Mouse (Mus musculus) urinary bladder, postnatal 25 days (tissue): ENCODE results near the gene Ppm1e.
"Not testable (repeated sequence)": the region's sequence is repeated elsewhere in the genome, so short reads cannot be mapped to it uniquely, and the experiment has no call there.

Experiments
- DNase-seq: peaks from one replicate; pipeline ENCODE4 v3.0.0; 2022; ENCODE audit warnings: low spot score

Ppm1e gene

DNA sequence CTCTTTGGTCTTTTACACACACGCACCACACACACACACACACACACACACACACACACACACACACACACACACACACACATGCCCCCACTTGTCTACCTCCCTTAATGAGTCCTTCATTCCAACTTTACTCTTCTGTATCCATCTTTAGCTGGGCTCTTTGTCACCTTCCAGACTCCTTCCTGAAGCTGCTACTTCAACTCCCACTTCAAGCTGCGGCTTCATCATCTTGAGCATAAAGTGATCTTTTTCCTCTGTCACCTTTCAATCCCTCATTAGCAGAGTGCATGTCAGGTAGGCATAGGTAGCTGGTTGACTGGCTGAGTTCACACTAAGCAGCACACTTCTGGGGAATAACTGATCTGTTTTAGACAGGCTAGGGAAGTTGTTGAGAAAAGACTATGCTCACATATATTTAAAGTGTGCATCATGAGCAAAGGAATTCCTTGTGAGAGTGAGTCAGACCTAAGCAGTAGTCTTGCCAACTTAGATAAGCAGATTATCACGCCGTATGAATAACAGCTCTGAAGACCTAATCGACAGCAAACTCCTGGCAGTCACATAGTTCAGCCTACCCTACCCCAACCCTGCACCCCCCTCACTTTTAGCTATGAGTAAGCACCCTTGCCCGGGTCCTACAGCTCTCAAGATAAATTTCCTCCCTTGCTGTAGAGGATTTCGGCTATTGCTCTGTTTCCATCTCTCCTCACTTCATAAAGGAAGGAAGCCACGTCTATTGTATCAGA lies 49.3 kb downstream of the Ppm1e start:
- no peak for DNase-seq

DNA sequence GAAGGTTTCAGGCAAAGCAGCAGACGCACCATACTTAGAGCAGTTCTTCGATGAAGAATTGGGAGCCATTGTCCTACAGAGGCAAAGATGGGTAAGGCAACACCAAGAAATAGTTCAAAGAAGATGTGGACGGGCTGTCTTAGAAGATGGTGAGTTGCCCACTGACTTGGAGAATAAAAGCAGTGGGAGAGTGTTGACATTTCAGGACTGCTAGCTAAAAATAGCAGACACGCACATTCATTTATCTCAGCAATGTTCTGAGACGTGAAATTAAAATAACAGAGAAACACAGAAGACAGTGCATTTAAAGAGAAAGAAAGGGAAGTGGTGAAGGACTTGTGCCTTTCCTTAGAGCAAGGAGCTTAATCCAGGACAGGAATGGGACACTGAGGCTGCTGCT lies 59.8 kb downstream of the Ppm1e start:
- DNase-seq: no peak

DNA sequence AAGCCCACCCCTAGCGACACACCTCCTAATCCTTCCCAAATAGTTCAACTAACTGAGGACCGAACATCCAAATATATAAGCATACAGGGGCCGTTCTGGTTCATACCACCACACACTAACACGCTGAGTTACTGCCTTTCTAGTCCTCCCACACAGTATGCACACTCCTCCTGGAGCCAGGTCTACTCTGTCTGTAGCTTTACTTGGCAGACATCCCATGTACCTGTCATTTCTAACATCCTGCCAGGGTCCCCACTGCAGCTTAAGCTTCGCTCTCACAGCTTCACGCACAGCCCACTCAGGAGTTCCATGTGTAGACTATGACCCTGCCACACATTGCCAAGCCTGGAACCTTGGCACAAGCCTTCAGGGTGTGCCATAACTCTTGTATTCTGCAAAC lies 62.4 kb downstream of the Ppm1e start:
- DNase-seq: no peak

DNA sequence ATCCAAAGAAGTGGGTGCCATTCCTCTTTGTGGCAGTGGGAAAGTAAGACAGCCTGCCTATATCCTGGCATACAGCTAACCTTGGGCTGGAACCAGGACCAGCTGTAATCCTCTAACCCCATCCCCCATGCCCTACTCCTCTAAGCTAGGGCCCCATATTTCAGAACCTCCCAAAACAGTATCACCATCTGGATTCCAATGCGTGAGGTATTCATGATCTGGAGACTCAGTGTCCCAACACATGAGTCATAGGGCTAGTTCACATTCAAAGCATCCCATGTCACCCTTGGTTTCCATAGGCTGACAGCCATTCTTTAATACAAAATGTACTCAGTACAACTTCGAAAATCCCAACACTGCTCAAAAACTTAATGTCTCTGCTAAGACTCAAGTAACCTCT lies 63.2 kb downstream of the Ppm1e start:
- no peak for DNase-seq

DNA sequence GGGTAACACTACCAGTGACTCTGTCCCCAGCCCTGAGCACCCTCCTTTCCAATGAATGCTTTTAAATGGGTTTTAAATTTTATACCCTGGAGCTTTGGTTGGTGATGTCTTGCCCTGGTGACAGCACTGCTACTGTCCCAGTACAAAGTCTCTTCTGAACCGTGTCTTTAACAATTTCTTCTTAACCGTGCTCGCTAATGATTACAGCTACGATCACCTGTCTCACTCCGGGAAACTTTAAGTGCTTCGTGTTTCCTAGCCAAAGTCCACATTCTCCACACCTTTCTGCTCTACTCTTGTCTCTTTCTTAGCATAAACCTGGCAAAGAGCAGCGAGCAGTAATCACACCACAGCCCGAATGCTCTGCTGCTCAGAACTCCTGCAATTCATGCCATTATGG lies 69.5 kb downstream of the Ppm1e start:
- no peak for DNase-seq

DNA sequence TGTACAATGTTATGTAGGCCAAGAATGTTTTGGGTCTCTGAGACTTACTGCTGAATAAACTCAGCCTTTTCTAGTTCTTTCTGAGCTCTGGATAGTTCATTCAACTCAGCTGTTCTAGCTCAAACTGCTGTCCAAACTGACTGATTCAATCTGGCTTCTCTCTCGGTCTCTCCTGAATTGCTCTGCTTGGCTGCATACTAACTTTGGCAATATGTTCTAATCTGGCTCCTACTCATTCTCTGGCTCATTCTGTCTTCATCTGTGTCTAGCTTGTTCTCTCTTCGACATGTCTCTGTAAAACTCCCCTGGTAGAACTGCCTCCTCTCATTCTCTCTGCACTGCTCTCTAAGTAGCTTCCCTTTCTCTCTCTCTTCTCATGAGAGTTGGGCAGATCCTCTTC lies 72.6 kb downstream of the Ppm1e start:
- DNase-seq: no peak

DNA sequence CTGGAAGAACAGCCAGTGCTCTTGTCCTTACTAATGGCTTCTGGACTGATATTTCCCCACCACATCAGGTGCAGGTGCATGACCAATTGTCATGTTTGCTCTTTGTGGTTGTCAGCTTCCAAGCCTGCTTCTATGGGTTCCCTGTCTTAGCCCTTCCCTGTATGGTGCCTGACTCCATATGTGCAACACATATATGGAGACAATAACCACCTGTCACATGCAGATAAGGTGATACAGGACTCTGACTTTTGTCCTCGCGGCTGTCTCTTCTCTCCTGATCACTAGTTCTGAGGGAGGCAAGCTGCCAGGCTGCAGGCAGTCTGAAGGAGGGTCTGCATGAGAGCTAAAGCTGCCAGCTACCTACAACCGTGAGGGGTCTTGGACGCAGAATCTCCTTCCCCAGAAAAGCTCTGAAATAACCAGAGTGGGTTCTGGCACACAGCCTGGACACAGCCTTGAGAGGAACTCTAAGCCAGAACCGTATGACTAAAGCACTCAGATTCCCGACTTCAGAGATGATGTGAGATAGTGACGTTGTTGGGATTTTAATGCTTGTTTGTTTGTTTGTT lies 76.8 kb downstream of the Ppm1e start:
- no peak for DNase-seq

DNA sequence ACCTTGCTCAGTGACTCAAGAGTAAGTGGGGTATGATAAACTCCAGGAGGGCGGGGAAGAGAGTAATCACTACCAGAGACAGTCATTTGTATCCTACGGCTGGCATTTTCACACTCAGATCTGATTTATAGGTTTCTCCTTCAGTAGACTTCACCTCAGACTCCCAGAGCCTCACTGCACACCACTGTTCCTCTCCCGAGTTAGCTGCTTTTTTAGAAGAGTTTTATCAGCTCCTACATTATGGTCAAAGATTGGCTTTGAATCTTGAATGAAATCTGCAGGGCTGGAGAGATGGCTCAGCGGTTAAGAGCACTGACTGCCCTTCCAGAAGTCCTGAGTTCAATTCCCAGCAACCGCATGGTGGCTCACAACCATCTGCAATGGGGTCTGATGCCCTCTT lies 79.4 kb downstream of the Ppm1e start:
- no peak for DNase-seq

DNA sequence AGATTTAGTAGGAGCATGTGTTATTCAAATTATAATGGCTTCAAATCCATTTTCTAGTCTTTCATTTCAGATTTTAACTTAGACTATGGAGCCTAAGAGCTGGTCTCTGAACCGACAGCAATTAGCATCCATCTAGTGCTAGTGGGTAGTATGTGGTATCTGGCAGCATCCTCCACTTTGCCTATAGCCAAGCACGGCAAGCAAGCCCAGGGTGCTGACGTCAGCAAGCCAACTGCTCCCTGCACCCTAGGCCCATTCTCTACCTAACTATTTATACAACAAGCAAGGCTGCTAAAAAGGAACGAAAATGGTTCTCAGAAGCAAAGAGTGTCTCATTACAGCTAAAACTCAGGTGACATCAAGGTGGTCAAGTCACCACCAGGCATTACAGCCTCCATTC lies 80.0 kb downstream of the Ppm1e start:
- DNase-seq: no peak

DNA sequence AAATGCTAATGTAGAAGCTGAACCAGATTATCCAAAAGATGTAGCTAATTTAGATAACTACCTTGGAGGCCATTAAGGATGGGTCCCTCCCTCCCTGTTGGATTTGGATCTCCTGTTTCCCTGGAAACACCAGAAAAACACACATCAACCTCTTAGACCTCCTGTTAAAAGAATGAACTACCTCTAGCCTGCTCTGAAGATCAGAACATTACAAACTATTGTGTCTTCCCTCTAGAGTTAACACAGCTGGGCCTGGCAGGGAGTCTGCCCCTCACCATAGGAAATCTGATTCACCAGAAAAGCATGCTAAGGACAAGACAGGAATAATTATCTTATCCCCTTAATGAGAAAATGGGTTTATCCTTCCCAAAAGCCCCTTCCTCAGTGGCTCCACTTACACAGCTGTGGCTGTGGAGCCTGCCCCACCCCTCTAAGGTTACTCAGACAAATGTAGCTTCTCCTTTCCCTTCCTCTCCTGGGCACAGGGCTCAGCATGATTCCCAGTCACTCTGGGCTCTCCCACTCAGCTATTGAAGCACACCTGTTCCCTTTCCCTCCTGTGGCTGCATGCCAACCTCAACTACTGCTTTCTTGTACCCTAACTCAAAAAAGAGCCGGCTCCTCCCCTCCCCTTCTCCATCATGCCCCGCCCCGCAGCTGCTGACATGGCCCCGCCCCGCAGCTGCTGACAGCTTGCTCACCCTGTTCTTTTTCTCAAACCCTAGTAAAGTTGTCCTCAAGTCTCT lies 82.4 kb downstream of the Ppm1e start:
- no peak for DNase-seq

DNA sequence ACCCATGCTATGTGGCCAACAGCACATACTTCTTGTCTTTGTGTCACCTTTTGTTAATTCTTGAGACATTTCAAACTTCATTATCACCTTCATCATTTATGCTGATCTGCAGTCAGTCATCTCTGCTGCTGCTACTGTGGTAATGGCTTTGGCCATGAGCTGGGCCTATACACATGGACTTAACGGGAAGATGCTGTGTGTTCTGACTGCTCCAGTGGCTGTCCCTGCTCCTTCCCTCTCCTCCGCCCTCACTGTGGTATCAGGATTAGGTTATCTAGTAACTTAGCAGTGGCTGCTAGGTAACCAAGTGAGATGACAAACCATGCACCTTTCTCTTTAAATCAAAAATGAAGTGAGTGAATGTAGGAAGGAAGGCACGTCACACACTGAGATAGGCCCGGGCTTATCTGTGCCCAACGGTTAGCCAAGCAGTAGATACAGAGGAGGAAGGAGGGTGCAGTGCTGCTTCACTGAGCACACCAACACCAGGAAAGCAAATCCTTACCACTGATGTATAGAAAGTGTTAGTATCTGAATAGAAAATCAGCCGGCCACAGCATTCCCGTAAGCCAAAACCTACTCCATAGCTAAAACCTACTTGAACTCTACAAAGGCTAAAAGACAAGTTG lies 83.3 kb downstream of the Ppm1e start:
- no peak for DNase-seq

DNA sequence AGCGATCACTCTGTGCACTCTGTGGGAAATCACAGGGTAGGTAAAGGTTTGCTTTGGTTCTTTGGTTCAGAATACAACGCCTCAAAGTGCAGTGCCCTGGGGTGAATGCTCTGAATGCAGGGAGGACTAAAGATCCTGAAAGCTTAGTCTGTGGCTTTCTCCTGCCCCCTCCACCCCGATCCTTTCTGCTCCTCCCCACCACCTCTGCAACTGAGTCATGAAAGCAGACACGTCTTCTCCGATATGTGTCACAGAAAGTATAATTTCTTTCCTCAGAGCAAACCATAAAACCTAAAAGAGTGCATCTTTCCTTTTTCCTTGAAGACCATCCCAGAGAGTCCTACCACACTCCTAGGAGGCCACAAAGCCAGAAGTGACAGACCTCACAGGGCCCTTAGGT lies 86.1 kb downstream of the Ppm1e start:
- DNase-seq: no peak

DNA sequence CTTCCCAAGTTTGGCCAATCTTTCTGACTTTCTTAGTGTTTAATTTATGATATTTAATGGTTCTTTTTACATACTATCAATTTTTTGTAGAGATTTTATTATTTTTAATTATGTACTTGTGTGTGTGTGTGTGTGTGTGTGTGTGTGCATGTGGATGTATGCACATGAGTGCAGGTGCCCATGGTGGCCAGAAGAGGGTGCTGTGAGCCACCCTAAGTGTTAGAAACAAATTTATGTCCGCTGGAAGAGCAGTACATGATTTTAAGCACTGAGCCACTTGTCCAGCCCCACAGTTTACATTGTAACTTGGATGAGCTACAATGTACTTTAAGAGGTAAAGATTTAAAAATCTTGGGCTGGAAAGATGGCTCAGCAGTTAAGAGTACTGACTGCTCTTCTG lies 87.3 kb downstream of the Ppm1e start:
- DNase-seq: no peak

DNA sequence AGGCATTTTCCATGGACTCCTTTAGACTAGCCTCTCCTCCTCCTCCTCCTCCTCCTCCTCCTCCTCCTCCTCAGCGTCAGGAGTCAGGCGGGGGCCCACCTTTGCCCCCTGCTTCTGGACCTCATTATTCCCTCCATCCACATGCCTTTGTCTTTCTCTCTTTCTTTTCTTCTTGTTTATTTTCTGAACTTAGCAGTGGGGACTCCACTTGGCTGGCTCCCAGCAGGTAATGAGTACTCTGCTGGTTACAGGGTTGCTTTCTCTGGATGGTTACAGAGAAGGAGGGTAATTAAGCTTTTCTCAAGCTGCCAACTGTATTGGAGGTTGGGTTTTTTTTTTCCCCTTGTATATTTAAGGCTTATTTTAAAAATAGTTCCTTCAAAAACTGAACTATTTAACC lies 87.9 kb downstream of the Ppm1e start:
- no peak for DNase-seq

DNA sequence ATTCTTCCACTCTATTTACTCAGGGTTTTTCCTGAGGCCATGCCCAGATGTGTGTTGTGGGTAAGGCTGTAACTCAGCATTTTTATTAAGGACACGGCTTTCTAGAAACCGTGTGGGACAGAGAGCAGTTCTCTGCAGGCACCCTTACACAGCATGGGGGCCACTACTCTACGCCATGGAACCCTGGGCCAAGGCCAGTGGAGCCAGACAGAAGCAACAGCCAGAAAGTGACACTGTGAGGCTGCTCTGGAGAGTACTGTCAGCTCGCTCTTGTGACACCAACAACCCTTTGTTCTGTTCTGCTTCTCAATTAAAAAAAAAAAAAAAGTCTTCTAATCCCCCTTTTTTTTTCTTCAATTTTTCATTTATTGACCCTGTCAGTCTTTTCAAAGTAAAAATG lies 88.4 kb downstream of the Ppm1e start:
- no peak for DNase-seq

DNA sequence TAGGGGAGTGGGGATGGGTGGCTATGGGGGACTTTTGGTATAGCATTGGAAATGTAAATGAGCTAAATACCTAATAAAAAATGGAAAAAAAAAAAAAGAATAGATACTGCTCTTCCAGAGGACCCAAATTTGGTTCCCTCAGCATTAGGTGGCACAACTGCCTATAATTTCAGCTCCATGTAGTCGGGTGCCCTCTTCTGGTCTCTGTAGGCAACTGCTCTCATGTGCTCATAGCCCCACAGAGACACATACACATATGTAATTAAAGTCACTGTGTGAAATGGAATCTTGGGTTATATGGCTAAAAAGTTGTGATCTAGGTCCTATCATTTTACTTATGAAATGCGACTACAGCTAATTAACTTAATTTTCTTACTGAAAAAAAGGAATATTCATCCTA lies 90.0 kb downstream of the Ppm1e start:
- no peak for DNase-seq

DNA sequence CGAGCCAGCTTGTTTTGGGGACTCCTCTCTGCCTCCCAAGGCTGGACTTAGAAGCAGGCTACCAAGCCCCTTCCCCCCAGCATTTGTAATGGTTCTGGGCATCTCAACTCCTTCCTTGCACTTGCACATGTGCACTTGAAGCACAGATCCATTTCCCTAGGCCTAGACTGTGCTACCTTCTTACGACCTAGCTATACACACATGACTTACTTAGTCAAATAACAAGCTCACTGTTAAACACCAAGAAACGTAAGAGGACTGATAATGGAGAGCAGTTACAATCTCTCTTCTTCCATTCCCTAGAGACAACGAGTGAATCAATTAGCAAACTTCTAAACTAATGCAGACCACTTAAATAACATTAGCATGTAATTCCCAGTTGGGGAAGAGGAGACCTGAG lies 92.6 kb downstream of the Ppm1e start:
- no peak for DNase-seq

DNA sequence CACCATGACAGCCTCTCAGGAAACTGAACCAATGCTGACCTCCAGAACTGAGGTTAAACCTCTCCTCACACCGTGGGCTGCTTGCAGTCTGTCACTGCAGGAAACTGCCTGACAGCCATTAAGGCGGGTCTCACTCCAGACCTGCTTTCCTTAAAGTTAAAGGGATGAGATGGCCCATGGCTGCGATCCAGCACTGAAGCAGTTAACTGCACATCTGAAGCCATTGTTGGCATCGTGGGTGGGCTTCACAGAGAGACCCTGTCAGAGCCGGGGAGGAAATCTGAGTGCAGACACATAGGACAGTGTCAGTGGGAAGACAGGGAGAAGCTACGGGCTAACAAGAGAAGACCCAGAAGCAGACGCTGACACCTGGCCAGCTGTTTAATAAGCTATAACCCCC lies 94.9 kb downstream of the Ppm1e start:
- no peak for DNase-seq

DNA sequence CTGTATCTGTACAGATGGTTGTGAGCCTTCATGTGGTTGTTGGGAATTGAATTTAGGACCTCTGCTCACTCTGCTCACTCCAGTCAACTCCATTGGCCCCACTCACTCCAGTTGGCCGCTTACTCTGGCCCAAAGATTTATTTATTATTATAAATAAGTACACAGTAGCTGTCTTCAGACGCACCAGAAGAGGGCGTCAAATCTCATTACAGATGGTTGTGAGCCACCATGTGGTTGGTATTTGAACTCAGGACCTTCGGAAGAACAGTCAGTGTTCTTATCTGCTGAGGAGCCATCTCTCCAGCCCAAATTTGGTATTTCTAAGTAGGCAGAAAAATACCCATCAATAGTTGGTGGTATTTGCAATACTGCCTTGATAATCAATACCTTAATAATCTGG lies 97.1 kb downstream of the Ppm1e start:
- not testable (repeated sequence) for DNase-seq

DNA sequence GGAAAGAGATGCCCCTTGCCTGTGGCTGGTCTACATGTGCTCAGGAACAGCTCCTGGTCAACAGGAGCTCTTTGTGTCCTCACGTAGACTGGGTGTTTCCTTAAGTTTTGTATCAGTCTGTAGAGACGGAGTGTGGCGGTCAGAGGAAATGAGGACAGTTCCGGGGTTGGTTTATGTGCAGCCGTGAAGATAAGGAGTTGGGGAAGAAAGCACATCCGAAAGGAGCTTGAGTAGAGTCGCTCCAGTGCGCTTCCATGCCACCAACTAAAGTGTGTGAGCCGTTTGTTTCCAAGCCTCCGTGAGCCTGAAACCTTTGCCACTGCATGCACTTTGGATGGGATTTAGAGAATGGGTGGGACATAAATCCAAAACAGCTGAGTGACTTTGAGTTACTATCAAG lies 99.0 kb downstream of the Ppm1e start:
- no peak for DNase-seq

DNA sequence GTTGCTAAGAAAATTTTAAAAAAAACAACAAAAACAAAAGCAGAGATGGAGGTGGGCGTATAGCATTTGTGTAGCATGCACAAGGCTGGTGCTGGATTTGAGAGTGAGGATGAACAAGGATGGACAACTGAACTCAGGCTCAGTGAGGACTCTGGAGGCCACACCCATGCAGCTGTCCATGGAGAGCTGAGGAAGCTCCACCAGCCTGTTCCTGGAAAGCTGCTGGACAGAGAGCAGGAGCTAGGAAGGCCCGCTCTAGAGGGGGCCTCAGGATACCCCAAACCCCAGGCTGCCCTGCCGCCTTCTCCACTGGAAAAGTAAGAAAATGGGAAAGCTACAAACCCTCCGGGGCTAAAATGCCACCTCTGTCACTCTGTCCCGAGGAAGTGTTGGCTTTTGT lies 101.5 kb downstream of the Ppm1e start:
- no peak for DNase-seq

DNA sequence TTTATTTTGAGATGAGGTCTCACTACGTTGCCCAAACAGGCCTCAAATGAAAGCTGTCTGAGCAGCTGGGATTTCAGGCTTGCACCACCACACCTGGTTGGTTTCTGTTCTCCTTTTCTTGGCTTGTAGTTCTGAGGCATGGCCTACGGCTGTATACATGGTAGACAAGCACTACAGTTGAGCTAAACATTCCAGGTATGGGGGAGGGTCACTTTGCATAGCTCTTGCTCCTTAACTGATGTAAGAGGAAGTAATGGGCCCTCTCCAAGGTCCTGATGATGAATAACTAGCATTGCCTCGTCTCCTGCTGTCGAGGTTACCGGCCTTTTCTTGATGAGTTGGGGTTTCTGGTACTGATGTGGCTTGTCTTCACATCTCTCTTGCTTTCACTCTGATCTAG lies 104.7 kb downstream of the Ppm1e start:
- DNase-seq: no peak

DNA sequence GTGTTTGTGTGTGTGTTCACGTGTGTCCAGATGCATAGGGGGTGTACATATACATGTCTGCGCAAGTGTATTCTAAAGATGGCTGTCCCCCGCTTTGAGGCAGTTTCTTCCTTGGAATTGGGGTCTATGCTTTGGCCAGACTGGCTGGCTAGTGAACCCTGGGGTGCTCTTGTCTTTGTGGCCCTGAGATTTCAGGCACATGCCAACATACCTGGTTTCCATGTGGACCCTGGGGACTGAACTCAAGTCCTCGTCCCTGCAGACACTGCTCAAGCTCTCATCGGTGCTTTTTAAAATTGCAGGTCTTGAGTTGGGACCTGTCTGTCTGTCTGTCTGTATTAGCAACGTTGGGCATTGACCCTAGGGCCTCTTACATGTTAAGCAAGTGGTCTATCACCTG lies 105.5 kb downstream of the Ppm1e start:
- DNase-seq: no peak
